Mouse (Mus musculus): Measurements from ENCODE around the gene Fam13a. TPM values are rescaled to one million over a fixed set of nuclear protein-coding genes. Genes with fewer than 3 reads are reported as not detected.

The Fam13a gene
- polyA plus RNA-seq, 1 experiment from 2014 or later: 11.6 TPM

GRCm38 (mm10) chr6:58989149-58989548 lies 35.2 kb downstream of the Fam13a start:
- H3K4me2 ChIP-seq: no peak overlapping the region
- H3K4me1 ChIP-seq (replicated peaks): no peaks in the 10 kb centered on the region
- no peak overlapping the region for H3K4me3 ChIP-seq
- H3K9ac ChIP-seq: no peak overlapping the region
- no peak for ATAC-seq (ENCODE audit: low FRiP score, low read depth)
- no peaks in the 10 kb centered on the region; the same call in 1 of the 2 replicates for H3K36me3 ChIP-seq
- no peaks in the 10 kb centered on the region for H3K27me3 ChIP-seq
- H3K27ac ChIP-seq (replicated peaks): no peak overlapping the region
- H3K9me3 ChIP-seq: no peaks in the 10 kb centered on the region
- 79% methylated on average over 3 of the region's 3 CpGs for WGBS

GRCm38 (mm10) chr6:58988706-58989105 lies 35.6 kb downstream of the Fam13a start:
- Histone ChIP-seq H3K4me3 (no peak overlapping the region), H3K4me1 (replicated peaks) (no peaks in the 10 kb centered on the region), H3K9me3 (no peaks in the 10 kb centered on the region), H3K27me3 (no peaks in the 10 kb centered on the region), H3K36me3 (peaks cover 2% of the 10 kb centered on the region; the same call in 1 of the 2 replicates), H3K4me2 (no peak overlapping the region), H3K9ac (no peak overlapping the region), H3K27ac (replicated peaks) (no peak overlapping the region)
- no peak for ATAC-seq (ENCODE audit: low FRiP score, low read depth)
- 81% methylated on average over 2 of the region's 2 CpGs for WGBS

DNA sequence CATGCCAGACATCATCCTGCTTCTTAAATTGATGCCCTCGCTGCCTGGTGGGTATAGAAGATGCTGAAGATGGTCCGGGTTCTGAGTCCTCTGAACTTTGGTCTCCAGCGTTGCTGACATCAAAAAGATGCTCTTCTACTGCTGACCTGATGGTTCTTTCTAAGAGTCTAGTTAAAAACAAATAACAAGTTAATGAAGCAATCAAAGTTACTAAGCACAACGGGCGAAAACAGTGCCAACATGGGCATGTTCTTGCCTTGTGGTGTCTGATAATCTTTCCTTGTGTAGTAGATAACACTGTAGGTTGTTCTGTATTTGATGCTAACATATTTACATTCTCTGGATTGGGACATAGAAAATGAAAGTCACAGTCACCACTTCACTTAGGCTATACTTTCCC lies 37.2 kb downstream of the Fam13a start:
- no peaks in the 10 kb centered on the region for H3K27me3 ChIP-seq
- peaks cover 4% of the 10 kb centered on the region; the same call in 1 of the 2 replicates for H3K36me3 ChIP-seq
- no peaks in the 10 kb centered on the region for H3K4me1 ChIP-seq (replicated peaks)
- H3K9me3 ChIP-seq: no peaks in the 10 kb centered on the region
- H3K9ac ChIP-seq: no peak overlapping the region
- no peak overlapping the region for H3K27ac ChIP-seq (replicated peaks)
- no peak overlapping the region for H3K4me2 ChIP-seq
- no peak for ATAC-seq (ENCODE audit: low FRiP score, low read depth)
- no peak overlapping the region for H3K4me3 ChIP-seq
- 88% methylated on average over 5 of the region's 5 CpGs for WGBS

DNA sequence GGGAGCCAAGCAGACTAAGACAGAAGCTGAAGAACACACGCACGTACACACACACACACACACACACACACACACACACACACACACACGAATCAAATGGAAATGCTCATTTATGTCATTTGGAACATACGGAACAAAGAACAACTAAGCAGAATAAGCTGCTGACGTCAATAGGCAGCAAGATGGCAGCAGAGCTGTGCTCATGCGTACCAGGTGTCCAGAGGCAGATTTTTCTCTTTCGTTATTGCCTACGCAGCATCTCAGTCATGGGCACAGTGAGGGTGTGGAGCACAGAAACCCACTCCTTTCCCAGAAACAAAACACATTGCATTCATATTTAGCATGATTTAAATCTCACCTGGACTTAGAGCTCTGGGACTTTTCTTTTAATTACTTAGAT lies 39.2 kb downstream of the Fam13a start:
- WGBS: 80% methylated on average over 8 of the region's 8 CpGs
- ATAC-seq (ENCODE audit: low FRiP score, low read depth): no peak
- H3K36me3 ChIP-seq: peaks cover 4% of the 10 kb centered on the region; the same call in 1 of the 2 replicates
- H3K4me3 ChIP-seq: no peak overlapping the region
- no peaks in the 10 kb centered on the region for H3K4me1 ChIP-seq (replicated peaks)
- H3K9ac ChIP-seq: no peak overlapping the region
- H3K27me3 ChIP-seq: no peaks in the 10 kb centered on the region
- no peak overlapping the region for H3K4me2 ChIP-seq
- no peak overlapping the region for H3K27ac ChIP-seq (replicated peaks)
- no peaks in the 10 kb centered on the region for H3K9me3 ChIP-seq

GRCm38 (mm10) chr6:58975249-58975648 lies 49.1 kb downstream of the Fam13a start:
- no peak overlapping the region for H3K9ac ChIP-seq
- WGBS: 73% methylated on average over 2 of the region's 2 CpGs

GRCm38 (mm10) chr6:58974428-58974827 lies 49.9 kb downstream of the Fam13a start:
- WGBS: 88% methylated on average over 2 of the region's 2 CpGs
- Histone ChIP-seq H3K9me3 (no peaks in the 10 kb centered on the region), H3K27me3 (no peaks in the 10 kb centered on the region), H3K36me3 (no peaks in the 10 kb centered on the region), H3K9ac (no peak overlapping the region), H3K4me1 (replicated peaks) (no peaks in the 10 kb centered on the region), H3K27ac (replicated peaks) (no peak overlapping the region), H3K4me3 (no peak overlapping the region), H3K4me2 (no peak overlapping the region)
- no peak for ATAC-seq (ENCODE audit: low FRiP score, low read depth)

More at GRCm38 (mm10) chr6:58975249-58975648, 49.1 kb downstream of the Fam13a start:
- Histone ChIP-seq H3K36me3 (no peaks in the 10 kb centered on the region), H3K27me3 (no peaks in the 10 kb centered on the region), H3K4me2 (no peak overlapping the region), H3K27ac (replicated peaks) (no peak overlapping the region), H3K9me3 (no peaks in the 10 kb centered on the region), H3K4me1 (replicated peaks) (no peaks in the 10 kb centered on the region), H3K4me3 (no peak overlapping the region)
- ATAC-seq (ENCODE audit: low FRiP score, low read depth): no peak

DNA sequence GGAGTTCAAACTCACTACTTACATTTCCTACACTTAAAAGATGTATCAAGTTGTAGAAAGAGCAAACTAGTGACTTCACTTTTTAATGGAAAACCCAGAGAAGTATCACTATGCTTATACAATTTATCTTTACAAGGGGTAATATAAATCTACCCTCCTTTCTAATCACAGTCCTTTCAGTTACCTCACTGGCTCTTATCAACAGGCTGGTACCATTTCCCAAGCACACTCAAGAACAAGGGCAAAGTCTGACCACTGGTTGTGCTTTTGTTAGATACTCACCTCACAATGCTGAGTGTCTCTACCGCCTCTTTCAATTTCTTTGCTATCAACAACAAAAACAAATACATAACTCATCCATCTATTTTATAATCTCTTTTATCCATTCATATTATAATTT lies 51.5 kb downstream of the Fam13a start:
- H3K4me2 ChIP-seq: no peak overlapping the region
- H3K9me3 ChIP-seq: no peaks in the 10 kb centered on the region
- H3K36me3 ChIP-seq: no peaks in the 10 kb centered on the region
- H3K4me3 ChIP-seq: no peak overlapping the region
- WGBS: 96% methylated on average over 1 of the region's 1 CpGs
- no peaks in the 10 kb centered on the region for H3K27me3 ChIP-seq
- H3K9ac ChIP-seq: no peak overlapping the region
- H3K4me1 ChIP-seq (replicated peaks): no peaks in the 10 kb centered on the region
- ATAC-seq (ENCODE audit: low FRiP score, low read depth): no peak
- H3K27ac ChIP-seq (replicated peaks): no peak overlapping the region

DNA sequence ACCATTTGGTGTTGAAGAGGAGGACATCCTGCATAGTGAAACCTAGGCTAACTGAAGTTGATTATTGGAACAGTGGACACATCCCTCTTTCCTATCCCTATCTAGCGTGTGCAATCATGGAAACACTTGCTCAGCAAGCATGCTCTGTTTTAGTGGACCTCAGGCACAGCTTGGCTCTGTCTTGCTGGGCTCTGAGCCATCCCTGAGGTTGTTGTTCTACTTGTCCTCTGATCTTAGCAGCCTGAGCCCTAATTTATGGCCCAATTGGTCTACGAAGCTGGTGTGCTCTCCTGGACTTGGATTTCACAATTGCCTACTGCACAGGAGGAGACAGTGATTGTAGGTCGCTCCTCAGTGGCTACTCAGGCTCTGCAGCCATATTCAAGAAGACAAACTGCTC lies 56.1 kb downstream of the Fam13a start:
- Histone ChIP-seq H3K4me3 (no peak overlapping the region), H3K9me3 (no peaks in the 10 kb centered on the region), H3K4me1 (replicated peaks) (peaks cover 10% of the 10 kb centered on the region), H3K36me3 (no peaks in the 10 kb centered on the region), H3K9ac (no peak overlapping the region), H3K27ac (replicated peaks) (no peak overlapping the region), H3K4me2 (no peak overlapping the region), H3K27me3 (no peaks in the 10 kb centered on the region)
- WGBS: 89% methylated on average over 3 of the region's 3 CpGs
- ATAC-seq (ENCODE audit: low FRiP score, low read depth): no peak

- Histone ChIP-seq H3K4me2 (peak overlapping the region; percentile 40), H3K4me3 (0 out of 2 replicates have a peak overlapping the region, but pooled peaks have one; percentile 8), H3K9ac (no peak overlapping the region), H3K36me3 (no peaks in the 10 kb centered on the region), H3K27me3 (no peaks in the 10 kb centered on the region), H3K27ac (replicated peaks) (peak overlapping the region; percentile 50; the same call in 1 of the 2 replicates), H3K9me3 (no peaks in the 10 kb centered on the region), H3K4me1 (replicated peaks) (peaks cover 10% of the 10 kb centered on the region)
- 29% methylated on average over 12 of the region's 12 CpGs for WGBS
- ATAC-seq (ENCODE audit: low FRiP score, low read depth): peak; percentile 65
Measured at GRCm38 (mm10) chr6:58965071-58965831, 59.1 kb downstream of the Fam13a start.

DNA sequence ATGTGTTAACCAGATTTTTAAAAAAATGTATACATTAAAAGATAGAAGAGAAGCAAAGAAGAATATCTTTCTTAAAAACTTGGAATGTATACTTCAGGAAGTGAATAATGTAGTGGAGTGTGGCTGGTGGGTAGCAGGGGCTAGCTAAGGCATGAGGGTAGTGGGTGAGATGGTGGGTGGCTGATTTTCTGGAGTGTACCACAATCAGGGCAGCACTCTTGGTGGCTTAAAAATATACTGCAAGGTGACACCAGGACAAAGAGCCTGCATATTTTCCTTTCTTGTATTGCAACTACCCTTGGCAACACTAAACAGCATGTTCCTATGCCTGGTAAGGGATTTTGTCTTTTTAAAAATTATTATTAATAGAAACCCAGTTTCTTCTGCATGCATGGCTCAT lies 59.8 kb downstream of the Fam13a start:
- Histone ChIP-seq H3K27me3 (no peaks in the 10 kb centered on the region), H3K9me3 (no peaks in the 10 kb centered on the region), H3K4me2 (no peak overlapping the region)

GRCm38 (mm10) chr6:58964091-58964490 lies 60.3 kb downstream of the Fam13a start:
- WGBS: 95% methylated on average over 2 of the region's 2 CpGs
- H3K9ac ChIP-seq: no peak overlapping the region

More for the DNA sequence above, 59.8 kb downstream of the Fam13a start:
- Histone ChIP-seq H3K9ac (no peak overlapping the region), H3K27ac (replicated peaks) (no peak overlapping the region), H3K4me1 (replicated peaks) (peaks cover 10% of the 10 kb centered on the region), H3K4me3 (no peak overlapping the region), H3K36me3 (no peaks in the 10 kb centered on the region)
- no peak for ATAC-seq (ENCODE audit: low FRiP score, low read depth)

GRCm38 (mm10) chr6:58962691-58963090 lies 61.7 kb downstream of the Fam13a start:
- Histone ChIP-seq H3K9ac (no peak overlapping the region), H3K4me1 (replicated peaks) (peaks cover 10% of the 10 kb centered on the region), H3K9me3 (no peaks in the 10 kb centered on the region), H3K4me3 (no peak overlapping the region), H3K36me3 (no peaks in the 10 kb centered on the region), H3K27me3 (no peaks in the 10 kb centered on the region), H3K4me2 (no peak overlapping the region), H3K27ac (replicated peaks) (no peak overlapping the region)
- 88% methylated on average over 5 of the region's 5 CpGs for WGBS
- no peak for ATAC-seq (ENCODE audit: low FRiP score, low read depth)

More at GRCm38 (mm10) chr6:58964091-58964490, 60.3 kb downstream of the Fam13a start:
- H3K9me3 ChIP-seq: no peaks in the 10 kb centered on the region
- peaks cover 10% of the 10 kb centered on the region for H3K4me1 ChIP-seq (replicated peaks)
- no peak overlapping the region for H3K4me2 ChIP-seq
- ATAC-seq (ENCODE audit: low FRiP score, low read depth): no peak
- H3K27me3 ChIP-seq: no peaks in the 10 kb centered on the region
- H3K4me3 ChIP-seq: no peak overlapping the region
- H3K27ac ChIP-seq (replicated peaks): no peak overlapping the region
- no peaks in the 10 kb centered on the region for H3K36me3 ChIP-seq

All from hindbrain, embryonic 15.5 days (tissue).